Mouse (Mus musculus): ENCODE data around the gene Shkbp1.

Gene Shkbp1

GRCm38 (mm10) chr7:27308821-27309549 lies 46.8 kb downstream of the Shkbp1 start:
- DNase-seq = peak; percentile 62

- DNase-seq = no peak
Measured at GRCm38 (mm10) chr7:27307551-27307950, 48.3 kb downstream of the Shkbp1 start.

- DNase-seq = peak; percentile 30
Measured at GRCm38 (mm10) chr7:27306161-27307160, 49.4 kb downstream of the Shkbp1 start.

GRCm38 (mm10) chr7:27305091-27305730 lies 50.6 kb downstream of the Shkbp1 start:
- no peak for DNase-seq

GRCm38 (mm10) chr7:27302172-27302571 lies 53.6 kb downstream of the Shkbp1 start:
- DNase-seq = peak; percentile 85

GRCm38 (mm10) chr7:27300801-27301200 lies 55.0 kb downstream of the Shkbp1 start:
- no peak for DNase-seq

- no peak for DNase-seq
Measured at GRCm38 (mm10) chr7:27300351-27300750, 55.5 kb downstream of the Shkbp1 start.

GRCm38 (mm10) chr7:27298816-27299215 lies 57.0 kb downstream of the Shkbp1 start:
- no peak for DNase-seq

- DNase-seq = no peak
Measured at GRCm38 (mm10) chr7:27298033-27298610, 57.7 kb downstream of the Shkbp1 start.

GRCm38 (mm10) chr7:27296518-27296917 lies 59.3 kb downstream of the Shkbp1 start:
- DNase-seq = no peak

- DNase-seq = peak; percentile 44
Measured at GRCm38 (mm10) chr7:27295956-27296355, 59.9 kb downstream of the Shkbp1 start.

All from kidney, postnatal 14 days (tissue).